Mouse (Mus musculus): Measurements from ENCODE around the gene Arl5b. TPM values are rescaled to one million over a fixed set of nuclear protein-coding genes. Genes with fewer than 3 reads are reported as not detected.

Arl5b gene
- polyA plus RNA-seq, 1 experiment from 2014 or later, result 58.1 TPM

- no peak overlapping the region for H3K4me3 ChIP-seq
- H3K36me3 ChIP-seq, result peaks cover 7% of the 10 kb centered on the region; the same call in 1 of the 2 replicates
- 48% methylated on average over 1 of the region's 1 CpGs for WGBS
- H3K27ac ChIP-seq, result no peak overlapping the region
- no peak overlapping the region for H3K9ac ChIP-seq
- ATAC-seq (ENCODE audit: low FRiP score), result no peak
- no peaks in the 10 kb centered on the region for H3K9me3 ChIP-seq (replicated peaks)
- H3K27me3 ChIP-seq, result no peaks in the 10 kb centered on the region
- peaks cover 20% of the 10 kb centered on the region for H3K4me1 ChIP-seq
- H3K4me2 ChIP-seq (replicated peaks), result no peak overlapping the region
Observed at GRCm38 (mm10) chr2:15063815-15064214, 14.6 kb downstream of the Arl5b start.

- no peak overlapping the region for H3K4me2 ChIP-seq (replicated peaks)
- H3K4me3 ChIP-seq, result no peak overlapping the region
- H3K27me3 ChIP-seq, result no peaks in the 10 kb centered on the region
- H3K36me3 ChIP-seq, result peaks cover 11% of the 10 kb centered on the region
- no peak overlapping the region for H3K9ac ChIP-seq
- WGBS, result 71% methylated on average over 7 of the region's 7 CpGs
- ATAC-seq (ENCODE audit: low FRiP score), result no peak
- H3K9me3 ChIP-seq (replicated peaks), result no peaks in the 10 kb centered on the region
- H3K27ac ChIP-seq, result no peak overlapping the region
- H3K4me1 ChIP-seq, result peaks cover 17% of the 10 kb centered on the region
Observed at GRCm38 (mm10) chr2:15064380-15065269, 15.4 kb downstream of the Arl5b start.

GRCm38 (mm10) chr2:15065447-15065846 lies 16.3 kb downstream of the Arl5b start:
- WGBS, result 85% methylated on average over 2 of the region's 2 CpGs
- no peak overlapping the region for H3K4me3 ChIP-seq
- no peaks in the 10 kb centered on the region for H3K9me3 ChIP-seq (replicated peaks)
- H3K36me3 ChIP-seq, result peaks cover 19% of the 10 kb centered on the region
- no peak overlapping the region for H3K4me2 ChIP-seq (replicated peaks)
- ATAC-seq (ENCODE audit: low FRiP score), result no peak
- no peaks in the 10 kb centered on the region for H3K27me3 ChIP-seq
- peaks cover 17% of the 10 kb centered on the region for H3K4me1 ChIP-seq
- H3K27ac ChIP-seq, result no peak overlapping the region
- no peak overlapping the region for H3K9ac ChIP-seq

GRCm38 (mm10) chr2:15067091-15067490 lies 17.9 kb downstream of the Arl5b start:
- Histone ChIP-seq H3K4me2 (replicated peaks) (no peak overlapping the region), H3K27ac (no peak overlapping the region), H3K36me3 (peaks cover 30% of the 10 kb centered on the region)

GRCm38 (mm10) chr2:15083702-15084101 lies 34.5 kb downstream of the Arl5b start:
- no peaks in the 10 kb centered on the region for H3K27me3 ChIP-seq
- 0 out of 2 replicates have a peak, but pooled peaks have one; percentile 35 for ATAC-seq (ENCODE audit: low FRiP score)

More at GRCm38 (mm10) chr2:15067091-15067490, 17.9 kb downstream of the Arl5b start:
- no peak overlapping the region for H3K9ac ChIP-seq
- no peak for ATAC-seq (ENCODE audit: low FRiP score)
- H3K4me1 ChIP-seq, result peaks cover 17% of the 10 kb centered on the region
- WGBS, result 87% methylated on average over 5 of the region's 5 CpGs
- no peaks in the 10 kb centered on the region for H3K9me3 ChIP-seq (replicated peaks)
- no peak overlapping the region for H3K4me3 ChIP-seq
- H3K27me3 ChIP-seq, result no peaks in the 10 kb centered on the region

GRCm38 (mm10) chr2:15087308-15087707 lies 38.1 kb downstream of the Arl5b start:
- H3K4me3 ChIP-seq, result no peak overlapping the region
- no peaks in the 10 kb centered on the region for H3K4me1 ChIP-seq
- H3K36me3 ChIP-seq, result peaks cover 15% of the 10 kb centered on the region
- 97% methylated on average over 1 of the region's 1 CpGs for WGBS
- H3K27ac ChIP-seq, result no peak overlapping the region
- H3K9me3 ChIP-seq (replicated peaks), result no peaks in the 10 kb centered on the region
- no peak overlapping the region for H3K9ac ChIP-seq
- ATAC-seq (ENCODE audit: low FRiP score), result no peak
- no peaks in the 10 kb centered on the region for H3K27me3 ChIP-seq
- no peak overlapping the region for H3K4me2 ChIP-seq (replicated peaks)

More at GRCm38 (mm10) chr2:15083702-15084101, 34.5 kb downstream of the Arl5b start:
- Histone ChIP-seq H3K9ac (no peak overlapping the region), H3K9me3 (replicated peaks) (no peaks in the 10 kb centered on the region), H3K4me1 (no peaks in the 10 kb centered on the region), H3K4me3 (no peak overlapping the region), H3K36me3 (peaks cover 31% of the 10 kb centered on the region), H3K4me2 (replicated peaks) (no peak overlapping the region), H3K27ac (no peak overlapping the region)
- WGBS, result 98% methylated on average over 2 of the region's 2 CpGs

GRCm38 (mm10) chr2:15096514-15097090 lies 47.4 kb downstream of the Arl5b start:
- no peaks in the 10 kb centered on the region for H3K4me1 ChIP-seq
- no peaks in the 10 kb centered on the region for H3K36me3 ChIP-seq
- H3K9me3 ChIP-seq (replicated peaks), result no peaks in the 10 kb centered on the region
- no peak for ATAC-seq (ENCODE audit: low FRiP score)
- no peak overlapping the region for H3K9ac ChIP-seq
- H3K4me3 ChIP-seq, result no peak overlapping the region
- H3K4me2 ChIP-seq (replicated peaks), result no peak overlapping the region
- H3K27ac ChIP-seq, result no peak overlapping the region
- 70% methylated on average over 3 of the region's 3 CpGs for WGBS
- no peaks in the 10 kb centered on the region for H3K27me3 ChIP-seq

- no peaks in the 10 kb centered on the region for H3K9me3 ChIP-seq (replicated peaks)
- no peak for ATAC-seq (ENCODE audit: low FRiP score)
- H3K4me1 ChIP-seq, result no peaks in the 10 kb centered on the region
- H3K36me3 ChIP-seq, result no peaks in the 10 kb centered on the region
- no peak overlapping the region for H3K27ac ChIP-seq
- no peak overlapping the region for H3K9ac ChIP-seq
- no peak overlapping the region for H3K4me2 ChIP-seq (replicated peaks)
- no peak overlapping the region for H3K4me3 ChIP-seq
- WGBS, result 82% methylated on average over 1 of the region's 1 CpGs
- H3K27me3 ChIP-seq, result no peaks in the 10 kb centered on the region
Observed at GRCm38 (mm10) chr2:15104386-15104785, 55.2 kb downstream of the Arl5b start.

- Histone ChIP-seq H3K4me3 (no peak overlapping the region), H3K27me3 (no peaks in the 10 kb centered on the region), H3K9ac (no peak overlapping the region), H3K9me3 (replicated peaks) (no peaks in the 10 kb centered on the region), H3K27ac (no peak overlapping the region), H3K36me3 (no peaks in the 10 kb centered on the region), H3K4me1 (no peaks in the 10 kb centered on the region), H3K4me2 (replicated peaks) (no peak overlapping the region)
- no peak for ATAC-seq (ENCODE audit: low FRiP score)
- 77% methylated on average over 2 of the region's 2 CpGs for WGBS
Observed at GRCm38 (mm10) chr2:15111290-15111689, 62.1 kb downstream of the Arl5b start.

GRCm38 (mm10) chr2:15111808-15112440 lies 62.7 kb downstream of the Arl5b start:
- Histone ChIP-seq H3K4me3 (no peak overlapping the region), H3K9me3 (replicated peaks) (no peaks in the 10 kb centered on the region), H3K27ac (no peak overlapping the region), H3K36me3 (no peaks in the 10 kb centered on the region), H3K9ac (no peak overlapping the region), H3K4me1 (no peaks in the 10 kb centered on the region), H3K27me3 (no peaks in the 10 kb centered on the region), H3K4me2 (replicated peaks) (no peak overlapping the region)
- no peak for ATAC-seq (ENCODE audit: low FRiP score)
- WGBS, result 52% methylated on average over 1 of the region's 1 CpGs

GRCm38 (mm10) chr2:15112741-15113140 lies 63.5 kb downstream of the Arl5b start:
- ATAC-seq (ENCODE audit: low FRiP score), result no peak
- Histone ChIP-seq H3K4me1 (no peaks in the 10 kb centered on the region), H3K9ac (no peak overlapping the region), H3K27me3 (no peaks in the 10 kb centered on the region), H3K27ac (no peak overlapping the region), H3K36me3 (no peaks in the 10 kb centered on the region), H3K4me2 (replicated peaks) (no peak overlapping the region), H3K9me3 (replicated peaks) (no peaks in the 10 kb centered on the region), H3K4me3 (no peak overlapping the region)
- whole genome bisulfite sequencing, result 90% methylated on average over 6 of the region's 6 CpGs

- Histone ChIP-seq H3K9ac (no peak overlapping the region), H3K9me3 (replicated peaks) (no peaks in the 10 kb centered on the region), H3K36me3 (no peaks in the 10 kb centered on the region), H3K4me2 (replicated peaks) (no peak overlapping the region), H3K4me3 (no peak overlapping the region), H3K4me1 (no peaks in the 10 kb centered on the region), H3K27me3 (no peaks in the 10 kb centered on the region), H3K27ac (no peak overlapping the region)
- WGBS, result 95% methylated on average over 1 of the region's 1 CpGs
- ATAC-seq (ENCODE audit: low FRiP score), result no peak
Observed at GRCm38 (mm10) chr2:15121217-15121680, 72.1 kb downstream of the Arl5b start.
